Mouse (Mus musculus) midbrain, embryonic 10.5 days (tissue): Measurements from ENCODE around the gene Zbtb16. TPM values are rescaled to one million over a fixed set of nuclear protein-coding genes. Genes with fewer than 3 reads are reported as not detected.

Experiments used
- DNase-seq: peaks from one replicate; pipeline ENCODE4 v3.0.0-alpha.2; 2017; ENCODE audit warnings: low spot score
- H3K27ac ChIP-seq: fragments of 300-500 bp; sonication (generic); replicated peaks from 2 replicates; pipeline ENCODE4 v1.5.1; 2016; ENCODE audit warnings: mild to moderate bottlenecking
- H3K27me3 ChIP-seq: fragments of 300-500 bp; sonication (generic); 2 replicates; pipeline ENCODE4 v1.6.1; 2016; ENCODE audit warnings: low read depth, mild to moderate bottlenecking; ENCODE audit not compliant: poor library complexity, severe bottlenecking
- H3K36me3 ChIP-seq: fragments of 300-500 bp; sonication (generic); 2 replicates; pipeline ENCODE4 v1.6.1; 2016; ENCODE audit warnings: mild to moderate bottlenecking, moderate library complexity
- H3K4me1 ChIP-seq: fragments of 300-500 bp; sonication (generic); 2 replicates; pipeline ENCODE4 v1.6.1; 2016
- H3K4me3 ChIP-seq: fragments of 300-500 bp; sonication (generic); 2 replicates; pipeline ENCODE4 v1.5.1; 2016; ENCODE audit warnings: mild to moderate bottlenecking, moderate library complexity
- H3K9me3 ChIP-seq: fragments of 300-500 bp; sonication (generic); replicated peaks from 2 replicates; pipeline ENCODE4 v1.6.1; 2016; ENCODE audit warnings: mild to moderate bottlenecking
- WGBS: fragments of 180-500 bp; shearing (Covaris S2); methylation state at CpG from one replicate; pipeline ENCODE4 v1.1.7; 2016; 5-methylcytosine and 5-hydroxymethylcytosine counted together
- polyA plus RNA-seq: library from polyadenylated mRNA; unstranded; fragments of >200 nt; fragmentation: Nextera tagmentation; extraction: Ambion mirVana; gene quantifications from 2 replicates; pipeline ENCODE4 v1.2.1, GENCODE M21; 2016

Zbtb16 gene
- polyA plus RNA-seq, 1 experiment from 2014 or later = 48.1 TPM

GRCm38 (mm10) chr9:48731651-48732536 is 104.1 kb downstream of the Zbtb16 start:
- Histone ChIP-seq H3K4me3 (no peak overlapping the region), H3K9me3 (no peaks in the 10 kb centered on the region), H3K27ac (peak overlapping the region; percentile 69), H3K36me3 (0 out of 2 replicates have a peak, but pooled peaks cover 4% of the 10 kb centered on the region), H3K4me1 (peaks cover 96% of the 10 kb centered on the region), H3K27me3 (no peaks in the 10 kb centered on the region)
- WGBS = 77% methylated on average over 8 of the region's 8 CpGs
- DNase-seq = no peak

- H3K4me3 ChIP-seq = no peak overlapping the region
- WGBS = 80% methylated on average over 10 of the region's 10 CpGs
- peak overlapping the region; percentile 77; the same call in 1 of the 2 replicates for H3K27ac ChIP-seq
- peaks cover 87% of the 10 kb centered on the region for H3K4me1 ChIP-seq
- H3K9me3 ChIP-seq = no peaks in the 10 kb centered on the region
- no peak for DNase-seq
- H3K27me3 ChIP-seq = no peaks in the 10 kb centered on the region
- H3K36me3 ChIP-seq = 0 out of 2 replicates have a peak, but pooled peaks cover 4% of the 10 kb centered on the region
Observed at GRCm38 (mm10) chr9:48730446-48730979, 105.5 kb downstream of the Zbtb16 start.

- Histone ChIP-seq H3K4me3 (no peak overlapping the region), H3K4me1 (peaks cover 81% of the 10 kb centered on the region), H3K27me3 (no peaks in the 10 kb centered on the region), H3K27ac (peak overlapping the region; percentile 77), H3K9me3 (no peaks in the 10 kb centered on the region), H3K36me3 (0 out of 2 replicates have a peak, but pooled peaks cover 4% of the 10 kb centered on the region)
- 75% methylated on average over 3 of the region's 3 CpGs for WGBS
- no peak for DNase-seq
Observed at GRCm38 (mm10) chr9:48729471-48729870, 106.6 kb downstream of the Zbtb16 start.

- 77% methylated on average over 13 of the region's 13 CpGs for WGBS
- Histone ChIP-seq H3K4me1 (peaks cover 80% of the 10 kb centered on the region), H3K36me3 (0 out of 2 replicates have a peak, but pooled peaks cover 4% of the 10 kb centered on the region), H3K27me3 (no peaks in the 10 kb centered on the region), H3K27ac (peak overlapping the region; percentile 77), H3K9me3 (no peaks in the 10 kb centered on the region), H3K4me3 (no peak overlapping the region)
- DNase-seq = no peak
Observed at GRCm38 (mm10) chr9:48728731-48729123, 107.3 kb downstream of the Zbtb16 start.

- 66% methylated on average over 10 of the region's 10 CpGs for WGBS
- DNase-seq = no peak
- Histone ChIP-seq H3K4me3 (no peak overlapping the region), H3K36me3 (0 out of 2 replicates have a peak, but pooled peaks cover 4% of the 10 kb centered on the region), H3K9me3 (no peaks in the 10 kb centered on the region), H3K27ac (peak overlapping the region; percentile 77; the same call in 1 of the 2 replicates), H3K27me3 (no peaks in the 10 kb centered on the region), H3K4me1 (peaks cover 80% of the 10 kb centered on the region)
Observed at GRCm38 (mm10) chr9:48728083-48728730, 107.8 kb downstream of the Zbtb16 start.

- 84% methylated on average over 8 of the region's 8 CpGs for WGBS
- Histone ChIP-seq H3K27me3 (no peaks in the 10 kb centered on the region), H3K27ac (no peak overlapping the region), H3K4me3 (no peak overlapping the region), H3K9me3 (no peaks in the 10 kb centered on the region), H3K4me1 (peaks cover 72% of the 10 kb centered on the region), H3K36me3 (0 out of 2 replicates have a peak, but pooled peaks cover 4% of the 10 kb centered on the region)
- no peak for DNase-seq
Observed at GRCm38 (mm10) chr9:48726341-48726740, 109.7 kb downstream of the Zbtb16 start.

- H3K4me1 ChIP-seq = peaks cover 72% of the 10 kb centered on the region
- 78% methylated on average over 4 of the region's 4 CpGs for WGBS
Observed at GRCm38 (mm10) chr9:48725918-48726317, 110.1 kb downstream of the Zbtb16 start.

GRCm38 (mm10) chr9:48725161-48725560 is 110.9 kb downstream of the Zbtb16 start:
- peaks cover 13% of the 10 kb centered on the region; the same call in 1 of the 2 replicates for H3K36me3 ChIP-seq
- no peaks in the 10 kb centered on the region for H3K9me3 ChIP-seq
- DNase-seq = no peak
- H3K27ac ChIP-seq = 0 out of 2 replicates have a peak overlapping the region, but pooled peaks have one; percentile 13
- peaks cover 72% of the 10 kb centered on the region for H3K4me1 ChIP-seq
- no peak overlapping the region for H3K4me3 ChIP-seq
- no peaks in the 10 kb centered on the region for H3K27me3 ChIP-seq
- 93% methylated on average over 6 of the region's 6 CpGs for WGBS

More at GRCm38 (mm10) chr9:48725918-48726317, 110.1 kb downstream of the Zbtb16 start:
- Histone ChIP-seq H3K9me3 (no peaks in the 10 kb centered on the region), H3K4me3 (no peak overlapping the region), H3K27ac (0 out of 2 replicates have a peak overlapping the region, but pooled peaks have one; percentile 13), H3K27me3 (no peaks in the 10 kb centered on the region), H3K36me3 (peaks cover 8% of the 10 kb centered on the region; the same call in 1 of the 2 replicates)
- no peak for DNase-seq

- Histone ChIP-seq H3K4me3 (no peak overlapping the region), H3K27ac (no peak overlapping the region), H3K27me3 (no peaks in the 10 kb centered on the region), H3K9me3 (no peaks in the 10 kb centered on the region), H3K36me3 (peaks cover 18% of the 10 kb centered on the region), H3K4me1 (peaks cover 68% of the 10 kb centered on the region)
- DNase-seq = no peak
- 77% methylated on average over 3 of the region's 3 CpGs for WGBS
Observed at GRCm38 (mm10) chr9:48724733-48725132, 111.3 kb downstream of the Zbtb16 start.

GRCm38 (mm10) chr9:48723511-48724304 is 112.3 kb downstream of the Zbtb16 start:
- H3K4me3 ChIP-seq = no peak overlapping the region
- no peaks in the 10 kb centered on the region for H3K9me3 ChIP-seq
- peak overlapping the region; percentile 68 for H3K27ac ChIP-seq
- DNase-seq = no peak
- WGBS = 76% methylated on average over 10 of the region's 10 CpGs
- H3K36me3 ChIP-seq = peaks cover 28% of the 10 kb centered on the region
- peaks cover 58% of the 10 kb centered on the region for H3K4me1 ChIP-seq
- H3K27me3 ChIP-seq = no peaks in the 10 kb centered on the region

- H3K27me3 ChIP-seq = no peaks in the 10 kb centered on the region
Observed at GRCm38 (mm10) chr9:48723025-48723424, 113.0 kb downstream of the Zbtb16 start.

More at GRCm38 (mm10) chr9:48723025-48723424, 113.0 kb downstream of the Zbtb16 start:
- H3K9me3 ChIP-seq = no peaks in the 10 kb centered on the region
- peaks cover 51% of the 10 kb centered on the region for H3K4me1 ChIP-seq
- DNase-seq = no peak
- 74% methylated on average over 3 of the region's 3 CpGs for WGBS
- H3K36me3 ChIP-seq = peaks cover 35% of the 10 kb centered on the region
- H3K27ac ChIP-seq = peak overlapping the region; percentile 33; the same call in 1 of the 2 replicates
- H3K4me3 ChIP-seq = no peak overlapping the region
